Mouse (Mus musculus) liver, adult (tissue): ENCODE data around the gene Tshz2.

Experiments
- GATA4 ChIP-seq: IDR thresholded peaks from 2 replicates; pipeline ENCODE4 v1.6.1; 2014; ENCODE audit warnings: mild to moderate bottlenecking, low read length; ENCODE audit not compliant: insufficient replicate concordance

Gene Tshz2

DNA sequence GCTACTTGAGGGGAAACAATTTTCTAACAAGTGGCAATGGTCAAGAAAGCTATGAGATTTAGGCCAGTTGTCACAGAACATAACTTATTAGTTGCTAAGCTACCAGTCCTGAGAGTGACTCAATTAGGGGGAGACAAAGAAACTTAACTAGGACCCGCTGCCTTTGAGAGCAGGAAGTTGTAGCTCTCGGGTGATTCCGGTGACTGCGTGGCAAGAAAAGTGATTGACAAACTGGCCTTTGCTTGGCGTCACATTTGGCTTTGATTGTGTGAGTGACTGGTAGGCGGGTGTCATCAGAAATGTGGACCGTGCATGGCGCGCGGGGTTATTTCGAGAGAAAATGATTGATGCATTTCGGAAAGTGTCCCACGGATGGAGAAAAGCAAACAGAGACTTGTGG lies 22.9 kb upstream of the Tshz2 start:
- no peak for TF ChIP-seq GATA4

DNA sequence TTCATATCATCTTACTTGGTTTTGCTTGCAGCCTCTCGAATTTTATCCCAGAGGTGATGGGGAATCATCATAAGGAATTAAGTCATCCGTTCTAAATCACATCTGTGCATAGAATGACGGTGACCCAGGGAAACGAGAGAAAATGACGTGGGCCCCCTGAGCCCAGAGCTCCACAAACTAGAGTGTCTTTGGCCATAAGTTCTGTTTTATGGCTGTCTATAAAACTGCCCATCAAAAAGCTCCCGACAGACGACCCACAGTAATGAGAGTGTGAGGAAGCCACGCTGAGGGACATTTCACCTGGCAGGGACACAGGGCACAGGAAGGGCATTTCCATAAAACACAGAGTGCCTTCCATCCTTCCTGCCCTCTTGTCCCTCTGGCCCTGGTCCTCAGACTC lies 21.9 kb upstream of the Tshz2 start:
- no peak for TF ChIP-seq GATA4

DNA sequence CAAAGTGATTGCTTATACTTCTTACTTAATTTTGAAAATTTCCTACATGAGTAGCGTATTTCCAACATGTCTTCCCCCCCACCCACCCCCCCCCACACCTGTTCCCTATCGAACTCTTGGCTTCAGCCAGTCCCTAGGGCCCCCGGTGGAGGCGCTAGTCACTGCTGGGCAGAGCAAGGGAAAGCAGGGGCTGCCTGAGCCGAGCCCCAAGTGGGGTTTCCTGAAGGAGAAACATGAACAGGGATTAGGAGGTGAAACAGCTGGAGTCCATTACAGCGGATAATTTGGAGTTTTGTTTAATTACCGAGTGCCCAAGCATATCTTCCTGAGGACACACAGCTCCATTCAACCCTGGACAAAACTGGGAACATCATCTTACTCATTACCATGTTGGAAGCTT lies 21.3 kb upstream of the Tshz2 start:
- no peak for TF ChIP-seq GATA4

DNA sequence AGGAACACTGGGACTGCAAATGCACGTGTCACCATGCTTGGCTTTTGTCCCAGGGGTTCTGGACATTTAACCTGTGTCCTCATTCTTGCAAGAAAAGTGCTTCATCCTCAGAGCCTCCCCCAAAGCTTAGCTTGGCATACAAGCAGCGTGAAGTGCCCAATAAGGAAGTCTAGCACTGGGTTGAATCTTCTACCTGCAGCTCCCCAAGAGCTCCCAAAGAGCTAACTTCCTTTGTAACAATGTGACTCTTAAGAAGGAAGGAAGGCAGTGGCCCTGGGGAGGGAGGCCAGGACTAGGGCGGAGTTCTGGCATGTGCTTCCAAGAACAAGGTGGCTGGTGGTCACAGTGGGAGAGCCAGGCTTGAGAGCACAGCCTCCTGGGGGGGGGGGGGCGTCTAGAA lies 18.1 kb upstream of the Tshz2 start:
- TF ChIP-seq GATA4 = no peak

DNA sequence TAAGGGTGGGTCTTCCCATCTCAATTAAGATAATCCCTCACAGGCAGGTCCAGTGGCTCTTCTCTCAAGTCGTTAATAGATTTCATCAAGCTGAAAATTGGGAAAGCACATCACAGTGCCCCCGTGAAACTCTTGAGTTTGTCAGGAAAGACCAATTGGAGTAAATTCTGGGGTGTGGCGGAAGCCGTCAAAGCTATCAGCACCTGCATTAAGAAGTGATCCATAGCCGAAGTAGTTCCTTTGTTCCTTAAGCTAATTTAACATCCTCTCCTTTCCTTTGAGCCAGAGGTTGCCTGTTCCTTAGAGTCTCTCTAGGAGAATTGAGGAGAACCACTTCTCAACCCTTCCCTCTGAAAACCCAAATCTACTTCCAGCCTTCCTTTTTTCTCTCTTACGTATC lies 16.8 kb upstream of the Tshz2 start:
- no peak for TF ChIP-seq GATA4

DNA sequence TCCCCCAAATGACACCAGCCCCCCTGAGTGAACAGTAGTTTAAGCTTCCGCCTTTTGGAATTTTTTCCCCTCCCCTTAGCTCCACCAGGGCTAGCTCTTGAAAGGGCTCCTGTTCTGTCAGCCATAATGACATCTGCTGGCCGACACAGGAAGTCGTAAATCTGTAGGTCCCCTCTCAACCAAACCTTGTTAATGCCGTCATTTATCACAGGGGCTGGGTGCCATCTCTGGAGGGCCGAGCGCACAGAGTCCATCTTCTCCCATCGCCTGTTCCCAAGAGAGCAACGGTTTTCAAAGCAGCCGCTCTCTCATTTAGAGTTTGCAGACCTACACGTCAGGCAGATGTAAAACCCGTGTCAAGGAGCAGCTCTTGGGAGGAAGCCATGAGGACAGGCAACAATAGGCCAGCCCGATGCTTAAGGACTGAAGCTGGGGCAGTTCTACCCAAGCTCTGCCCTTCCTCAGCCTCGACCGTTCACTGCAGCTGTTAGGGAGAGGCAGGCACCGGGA lies 11.6 kb upstream of the Tshz2 start:
- no peak for TF ChIP-seq GATA4

DNA sequence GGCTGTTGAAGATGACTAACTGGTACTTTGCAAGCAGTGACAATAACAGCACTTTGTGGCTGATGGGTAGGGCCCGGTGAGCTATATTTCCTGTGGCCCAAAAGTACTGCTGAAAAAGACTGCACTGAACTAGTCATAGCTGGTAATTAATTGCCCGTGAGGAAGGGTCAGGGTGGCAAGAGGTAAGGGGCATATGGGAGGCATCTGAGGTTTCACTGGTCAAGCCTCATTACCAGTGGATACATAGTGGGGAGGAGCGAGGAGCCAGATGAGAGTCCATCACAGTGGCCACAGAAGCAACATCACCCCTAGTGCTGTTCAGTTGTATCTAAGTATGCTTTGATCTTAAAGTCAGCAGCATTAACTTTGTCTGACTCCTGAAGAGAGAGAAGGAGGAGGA lies 2.7 kb upstream of the Tshz2 start:
- no peak for TF ChIP-seq GATA4

DNA sequence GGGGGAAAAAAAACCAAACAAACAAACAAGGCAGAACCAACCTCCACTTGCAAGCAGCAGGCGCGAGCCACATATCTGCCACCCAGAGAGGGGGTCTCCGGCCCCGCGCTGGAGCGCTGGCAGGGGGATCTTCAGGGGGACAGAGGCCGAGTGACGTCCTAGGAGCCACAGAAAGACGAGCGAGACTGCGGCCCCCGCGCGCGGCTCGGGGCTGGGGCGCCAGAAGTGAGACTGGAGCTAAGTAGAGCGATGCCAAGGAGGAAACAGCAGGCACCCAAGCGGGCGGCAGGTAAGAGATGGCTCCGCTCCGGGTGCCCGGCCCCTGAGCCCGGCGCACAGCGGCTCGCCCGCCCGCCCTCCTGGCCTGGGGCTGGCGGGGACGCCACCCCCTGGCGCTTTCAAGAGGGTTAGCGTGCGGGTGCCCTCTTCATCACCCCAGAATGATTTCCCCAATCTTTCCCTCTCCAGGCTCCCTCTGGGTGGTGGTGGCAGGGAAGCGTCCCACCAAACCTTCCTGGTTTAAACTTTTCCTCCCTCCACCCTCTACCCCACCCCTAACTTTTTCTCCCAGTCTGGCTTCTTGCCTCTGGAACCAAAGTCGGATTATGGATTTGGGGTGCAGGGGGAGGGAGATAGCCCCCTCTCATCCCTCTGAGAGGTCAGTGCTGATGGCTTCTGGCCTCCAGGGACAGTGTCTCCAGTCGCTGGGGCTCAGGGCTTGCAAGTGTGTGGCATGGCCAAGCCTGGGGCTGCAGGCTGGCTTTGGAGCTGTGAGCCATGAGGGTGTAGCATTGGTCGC lies 877 bp downstream of the Tshz2 start:
- TF ChIP-seq GATA4 = no peak

DNA sequence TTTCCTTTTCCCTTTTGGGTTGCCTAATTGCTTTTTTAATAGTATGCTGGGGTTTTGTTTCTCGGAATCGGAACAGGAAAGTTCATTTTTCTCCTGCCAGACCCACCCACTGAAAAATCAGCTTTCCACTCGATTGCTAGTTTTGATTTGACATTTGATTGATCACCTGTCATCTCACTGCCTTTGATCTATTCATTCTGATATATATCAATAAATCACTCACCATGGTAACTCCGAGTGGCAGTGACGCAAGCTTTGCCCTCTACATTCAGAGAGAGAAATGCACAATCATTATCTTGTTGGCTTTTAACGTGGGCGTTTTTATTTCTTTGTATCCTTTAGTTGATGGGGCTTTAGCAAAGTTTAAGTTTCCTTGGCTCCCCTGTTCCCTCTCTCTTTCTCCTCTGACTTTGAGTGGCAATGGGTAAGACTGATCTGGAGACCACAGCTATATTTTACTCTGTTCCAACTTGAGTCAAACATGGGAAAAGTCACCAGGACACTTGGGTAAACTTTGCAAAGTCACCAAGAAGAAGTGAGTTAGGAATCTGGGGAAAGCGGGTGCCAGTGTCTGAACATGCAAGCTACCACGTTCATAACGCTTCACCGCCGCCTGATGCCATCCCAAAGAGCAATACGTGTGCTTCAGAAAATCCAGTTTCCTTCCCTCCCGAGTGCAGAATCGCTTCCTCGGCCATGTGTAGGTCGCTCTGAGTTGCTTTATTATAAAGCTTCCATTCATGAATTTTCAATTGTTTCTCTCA lies 2.0 kb downstream of the Tshz2 start:
- TF ChIP-seq GATA4 = no peak

DNA sequence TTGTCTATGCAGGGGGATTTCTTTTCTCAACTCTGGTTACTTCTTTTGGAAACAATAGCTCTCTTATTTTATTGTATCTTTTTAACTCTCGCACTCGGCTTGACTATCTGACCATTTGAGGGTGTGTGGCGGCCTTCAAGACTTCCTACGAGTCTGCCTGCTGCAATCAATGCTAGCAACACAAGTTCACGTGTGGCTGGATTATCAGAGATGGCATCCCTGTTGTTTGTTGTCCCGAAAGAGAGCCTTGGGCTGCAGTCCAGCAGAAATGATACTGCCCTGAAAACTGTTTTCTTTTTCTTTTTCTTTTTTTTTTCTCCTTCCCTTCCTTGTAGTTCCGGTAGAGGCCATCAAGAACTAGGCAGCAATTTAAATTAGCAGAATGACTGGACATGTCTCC lies 2.6 kb downstream of the Tshz2 start:
- TF ChIP-seq GATA4 = no peak

DNA sequence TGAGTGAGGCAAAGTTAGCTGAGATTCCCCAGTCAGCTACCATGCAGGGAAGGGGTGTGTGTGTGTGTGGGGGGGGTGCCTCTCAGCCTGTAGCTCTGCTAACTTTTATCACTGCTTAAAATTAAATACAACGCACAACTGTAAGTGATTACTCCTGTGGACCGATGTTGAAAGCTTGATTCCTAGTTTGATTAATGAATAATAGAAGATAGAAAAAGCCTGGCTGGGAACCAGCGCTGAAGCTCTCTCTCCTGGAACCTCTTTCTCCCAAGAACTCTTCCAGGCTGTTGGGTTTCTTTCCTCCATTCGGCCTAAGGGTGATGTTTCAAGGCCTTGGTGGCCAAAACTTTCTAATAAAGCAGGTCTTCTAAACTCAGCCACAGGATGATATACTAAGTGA lies 3.6 kb downstream of the Tshz2 start:
- no peak for TF ChIP-seq GATA4

DNA sequence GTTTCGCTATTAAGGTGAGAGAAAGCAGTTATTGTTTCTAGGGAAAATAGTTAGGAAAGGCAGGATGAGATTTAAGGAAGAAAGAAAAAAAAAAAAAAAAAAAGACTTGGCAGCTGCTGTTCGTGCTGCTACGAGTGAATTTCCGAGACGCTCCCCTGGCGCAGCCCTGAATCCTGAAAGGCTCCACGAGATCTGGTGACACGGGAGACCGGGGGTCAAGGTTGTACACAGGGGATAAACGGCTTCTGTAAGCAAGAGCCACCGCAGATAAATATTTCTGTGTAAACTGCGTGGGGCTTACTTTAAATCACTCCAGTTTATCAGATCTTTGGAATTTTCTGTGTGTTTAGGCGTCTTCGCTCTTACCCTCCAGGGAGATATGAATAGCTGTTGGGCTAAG lies 8.7 kb downstream of the Tshz2 start:
- no peak for TF ChIP-seq GATA4

DNA sequence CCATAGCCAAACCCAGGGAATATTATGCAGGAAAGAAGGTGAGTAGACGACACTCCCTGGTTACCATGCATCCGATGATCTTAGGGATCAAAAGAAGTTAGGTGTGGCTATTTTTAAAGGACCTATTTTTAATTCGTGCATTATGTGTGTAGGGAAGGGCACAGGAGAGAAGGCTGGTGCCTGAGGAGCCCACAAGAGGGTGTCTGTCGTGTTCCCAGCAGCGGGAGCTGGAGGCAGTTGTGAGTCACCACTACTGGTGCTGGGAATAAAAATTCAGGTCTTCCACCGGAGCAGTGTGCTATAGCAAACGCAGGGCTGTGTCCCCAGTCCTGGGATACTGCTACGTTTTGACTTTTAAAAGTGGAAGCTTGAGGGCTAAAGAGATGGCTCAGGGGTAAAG lies 9.6 kb downstream of the Tshz2 start:
- TF ChIP-seq GATA4 = no peak

DNA sequence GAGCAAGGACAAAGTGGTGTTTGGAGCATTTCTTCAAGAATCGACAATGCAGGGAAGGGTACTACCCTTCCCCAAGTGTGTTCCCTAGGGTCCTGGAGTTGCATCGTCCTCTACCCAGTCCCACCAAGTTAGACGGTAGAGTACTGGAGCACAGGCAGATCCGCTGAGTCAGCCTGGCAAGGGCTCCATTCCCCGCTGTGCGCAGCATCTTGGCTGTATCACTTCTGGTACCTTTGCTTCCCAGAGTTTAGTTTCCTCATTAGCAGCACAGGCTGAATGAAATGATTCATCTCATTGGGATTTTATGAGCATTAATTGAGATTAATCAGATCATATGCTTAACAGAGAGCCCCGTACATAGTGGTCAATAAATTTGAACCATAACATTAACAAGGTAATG lies 14.3 kb downstream of the Tshz2 start:
- no peak for TF ChIP-seq GATA4

DNA sequence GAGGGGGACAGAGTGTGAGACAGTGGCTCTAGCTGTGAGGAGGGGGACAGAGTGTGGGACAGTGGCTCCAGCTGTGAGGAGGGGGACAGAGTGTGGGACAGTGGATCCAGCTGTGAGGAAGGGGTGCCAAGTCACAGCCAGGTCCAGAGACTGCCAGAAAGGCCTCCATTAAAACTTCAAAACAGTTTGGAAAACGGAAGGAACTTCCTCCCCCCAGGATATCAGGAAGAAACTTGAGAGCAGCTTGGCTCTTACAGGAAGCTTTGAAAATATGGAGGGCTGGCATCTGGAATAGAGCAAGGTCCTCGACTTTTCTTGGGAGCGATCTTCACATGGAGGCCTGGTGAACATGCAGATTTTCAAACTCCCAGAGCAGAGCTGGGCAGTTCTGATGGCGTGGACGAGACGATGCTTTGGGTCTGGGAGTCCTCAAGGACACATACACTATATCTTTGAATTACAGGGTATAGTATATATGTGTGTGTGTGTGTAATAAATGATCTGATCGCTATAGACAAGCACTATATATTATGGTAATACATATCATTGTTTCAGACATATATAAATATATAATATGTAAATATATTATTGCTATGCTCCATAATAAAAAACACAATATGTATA lies 16.6 kb downstream of the Tshz2 start:
- no peak for TF ChIP-seq GATA4

DNA sequence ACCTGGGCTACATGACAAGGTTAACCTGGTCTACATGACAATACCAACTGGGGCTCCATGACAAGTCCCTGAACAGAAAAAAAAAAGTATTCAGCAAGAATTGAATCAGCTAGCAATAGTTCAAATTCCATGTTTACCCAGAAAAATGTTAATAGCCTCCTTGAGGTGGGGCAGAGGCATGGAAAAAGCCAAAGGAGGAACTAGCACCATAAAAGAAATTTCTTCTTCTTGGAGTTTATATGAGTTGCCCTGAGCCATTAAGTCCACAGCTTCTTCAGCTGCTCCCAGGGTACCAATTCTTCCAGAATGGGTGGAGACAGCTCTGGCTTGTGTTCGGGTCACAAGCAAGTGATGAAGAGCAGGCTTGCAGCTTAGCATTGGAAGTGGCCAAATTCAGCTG lies 20.5 kb downstream of the Tshz2 start:
- TF ChIP-seq GATA4 = no peak
